Mouse (Mus musculus) heart, embryonic 11.5 days (tissue): Measurements from ENCODE around the gene Epb41l4b. TPM values are rescaled to one million over a fixed set of nuclear protein-coding genes. Genes with fewer than 3 reads are reported as not detected.

ENCODE experiments used
- ATAC-seq: fragments of 200-750 bp; cut with Nextera tagmentation; replicated peaks from 2 replicates; pipeline ENCODE4 v1.8.0; 2017; ENCODE audit warnings: moderate library complexity; ENCODE audit not compliant: insufficient number of reproducible peaks, low FRiP score, low TSS enrichment
- H3K27ac ChIP-seq: fragments of 300-500 bp; sonication (generic); 2 replicates; pipeline ENCODE4 v1.5.1; 2014; ENCODE audit warnings: mild to moderate bottlenecking, low read depth, low read length
- H3K27me3 ChIP-seq: fragments of 300-500 bp; sonication (generic); 2 replicates; pipeline ENCODE4 v1.6.1; 2014; ENCODE audit warnings: mild to moderate bottlenecking, low read length, mixed read lengths; ENCODE audit not compliant: control insufficient read depth, insufficient read depth
- H3K36me3 ChIP-seq: fragments of 300-500 bp; sonication (generic); 2 replicates; pipeline ENCODE4 v1.6.1; 2014; ENCODE audit warnings: mild to moderate bottlenecking, low read length, moderate library complexity, mixed read lengths; ENCODE audit not compliant: control insufficient read depth, insufficient read depth
- H3K4me1 ChIP-seq: fragments of 300-500 bp; sonication (generic); 2 replicates; pipeline ENCODE4 v1.6.1; 2014; ENCODE audit warnings: low read length; ENCODE audit not compliant: control insufficient read depth, insufficient read depth
- H3K4me2 ChIP-seq: fragments of 300-500 bp; sonication (generic); 2 replicates; pipeline ENCODE4 v1.6.1; 2014; ENCODE audit warnings: mild to moderate bottlenecking, moderate library complexity
- H3K4me3 ChIP-seq: fragments of 300-500 bp; sonication (generic); 2 replicates; pipeline ENCODE4 v1.5.1; 2014; ENCODE audit warnings: low read depth, low read length
- H3K9ac ChIP-seq: fragments of 300-500 bp; sonication (generic); 2 replicates; pipeline ENCODE4 v1.6.1; 2014; ENCODE audit warnings: mild to moderate bottlenecking, low read depth, low read length, moderate library complexity
- H3K9me3 ChIP-seq: fragments of 300-500 bp; sonication (generic); replicated peaks from 2 replicates; pipeline ENCODE4 v1.6.1; 2016; ENCODE audit warnings: low read length; ENCODE audit not compliant: control insufficient read depth
- WGBS: fragments of 180-500 bp; shearing (Covaris S2); extraction: QIAGEN DNeasy Blood & Tissue Kit; methylation state at CpG from one replicate; pipeline ENCODE4 v1.1.7; 2014; ENCODE audit not compliant: insufficient replicate concordance; 5-methylcytosine and 5-hydroxymethylcytosine counted together
- polyA plus RNA-seq: library from polyadenylated mRNA; unstranded; fragments of >200 nt; fragmentation: Nextera tagmentation; extraction: Ambion mirVana; gene quantifications from 2 replicates; pipeline ENCODE4 v1.2.1, GENCODE M21; 2014

The Epb41l4b gene
- polyA plus RNA-seq, 1 experiment from 2014 or later = 0.67 TPM

DNA sequence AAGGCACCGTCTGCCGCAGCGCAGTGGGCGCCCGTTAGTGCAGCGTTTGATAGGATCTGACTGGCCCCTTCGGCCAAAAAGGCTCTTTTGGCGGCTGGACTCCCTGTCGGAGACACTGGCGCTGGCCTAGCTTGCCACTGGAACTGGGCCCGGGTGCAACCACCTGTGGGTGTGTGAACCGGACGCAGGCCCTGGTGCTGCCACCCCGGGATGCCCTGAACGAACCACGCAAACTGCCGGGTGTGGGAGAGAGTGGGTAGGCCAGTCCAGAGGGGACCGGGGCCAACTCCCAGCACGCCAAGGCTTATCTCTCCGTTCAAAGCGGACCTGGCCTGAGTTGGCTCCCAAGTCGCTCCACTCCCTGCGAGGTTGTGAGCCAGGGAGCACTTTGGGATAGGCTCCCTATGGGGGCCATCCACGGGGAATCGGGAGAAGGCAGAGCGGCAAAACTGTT, 1.3 kb downstream of the Epb41l4b start:
- Histone ChIP-seq H3K36me3 (no peaks in the 10 kb centered on the region), H3K4me1 (peaks cover 8% of the 10 kb centered on the region; the same call in 1 of the 2 replicates), H3K4me3 (peak overlapping the region; percentile 65), H3K27ac (no peak overlapping the region), H3K27me3 (peaks cover 64% of the 10 kb centered on the region), H3K9ac (0 out of 2 replicates have a peak overlapping the region, but pooled peaks have one; percentile 30), H3K9me3 (no peaks in the 10 kb centered on the region), H3K4me2 (peak overlapping the region; percentile 93)
- WGBS = 6% methylated on average over 25 of the region's 26 CpGs
- no peak for ATAC-seq

DNA sequence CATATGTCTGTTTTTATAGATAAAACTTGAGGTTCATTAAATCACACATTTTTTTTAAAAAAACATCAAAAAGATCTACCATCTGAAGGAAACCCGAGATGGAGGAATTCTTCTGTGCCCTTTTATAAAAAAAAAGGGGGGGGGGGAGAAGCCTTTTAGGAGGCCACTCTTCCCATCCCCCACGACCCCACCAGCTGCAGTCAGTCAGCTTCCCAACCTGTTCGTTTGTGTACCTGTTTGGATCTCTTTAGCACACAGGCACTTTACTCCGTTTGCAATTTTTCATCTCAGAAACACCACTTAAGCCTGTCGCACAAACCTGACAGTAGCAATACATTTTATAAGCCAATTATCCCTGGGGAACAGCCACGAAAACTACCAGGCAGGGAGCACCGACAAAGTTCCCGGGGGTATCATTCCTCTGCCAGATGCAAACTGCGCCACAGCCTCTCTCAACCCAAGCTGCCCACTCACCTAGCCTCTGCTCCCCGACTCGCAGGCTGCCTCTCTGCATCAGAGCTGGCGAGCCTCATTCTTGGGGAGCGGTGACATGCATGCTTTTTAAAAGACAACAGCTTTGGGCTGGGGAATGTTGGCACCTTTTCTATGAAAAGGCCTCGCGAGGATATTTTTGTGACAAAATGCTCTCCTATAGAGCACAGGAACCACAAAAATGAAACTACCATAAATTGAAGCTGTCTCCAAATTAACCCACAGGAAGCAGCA, 2.1 kb downstream of the Epb41l4b start:
- Histone ChIP-seq H3K36me3 (no peaks in the 10 kb centered on the region), H3K4me3 (no peak overlapping the region; the same call in 1 of the 2 replicates), H3K27me3 (peaks cover 61% of the 10 kb centered on the region), H3K9ac (no peak overlapping the region), H3K9me3 (no peaks in the 10 kb centered on the region), H3K4me1 (peaks cover 8% of the 10 kb centered on the region; the same call in 1 of the 2 replicates), H3K27ac (no peak overlapping the region), H3K4me2 (peak overlapping the region; percentile 93)
- ATAC-seq = no peak
- WGBS = 31% methylated on average over 15 of the region's 15 CpGs

DNA sequence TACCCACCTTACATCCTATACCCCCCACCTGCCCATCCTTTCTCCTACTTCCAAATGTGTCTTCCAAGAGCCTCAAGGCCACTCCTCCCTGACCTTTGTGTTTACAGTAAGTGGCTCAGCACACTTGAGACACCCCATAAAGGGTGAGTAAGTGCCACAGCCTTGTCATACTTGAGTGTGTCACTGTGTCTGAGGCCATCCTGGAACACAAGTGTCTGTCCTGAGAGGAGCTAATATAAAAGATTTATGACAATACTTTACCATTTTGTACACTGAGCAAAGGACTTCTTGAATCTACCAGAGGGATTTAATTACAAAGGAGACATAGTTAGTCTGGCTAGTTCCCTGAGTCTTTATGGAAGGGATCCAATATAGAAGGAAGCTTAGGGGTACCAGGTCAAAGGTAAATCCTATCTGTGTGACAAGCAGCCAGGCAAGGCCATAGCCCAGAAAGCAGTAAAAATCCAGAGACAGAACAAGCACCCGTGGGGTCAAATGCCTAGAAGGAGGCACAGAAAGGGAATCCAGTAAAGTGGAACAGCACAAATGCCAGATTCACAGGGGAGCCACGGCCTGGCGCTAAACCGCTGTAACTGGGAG, 2.9 kb downstream of the Epb41l4b start:
- Histone ChIP-seq H3K4me2 (no peak overlapping the region), H3K4me1 (peaks cover 8% of the 10 kb centered on the region; the same call in 1 of the 2 replicates), H3K36me3 (no peaks in the 10 kb centered on the region), H3K27me3 (peaks cover 62% of the 10 kb centered on the region), H3K4me3 (no peak overlapping the region), H3K27ac (no peak overlapping the region), H3K9ac (no peak overlapping the region), H3K9me3 (no peaks in the 10 kb centered on the region)
- WGBS = 57% methylated on average over 4 of the region's 4 CpGs
- no peak for ATAC-seq

DNA sequence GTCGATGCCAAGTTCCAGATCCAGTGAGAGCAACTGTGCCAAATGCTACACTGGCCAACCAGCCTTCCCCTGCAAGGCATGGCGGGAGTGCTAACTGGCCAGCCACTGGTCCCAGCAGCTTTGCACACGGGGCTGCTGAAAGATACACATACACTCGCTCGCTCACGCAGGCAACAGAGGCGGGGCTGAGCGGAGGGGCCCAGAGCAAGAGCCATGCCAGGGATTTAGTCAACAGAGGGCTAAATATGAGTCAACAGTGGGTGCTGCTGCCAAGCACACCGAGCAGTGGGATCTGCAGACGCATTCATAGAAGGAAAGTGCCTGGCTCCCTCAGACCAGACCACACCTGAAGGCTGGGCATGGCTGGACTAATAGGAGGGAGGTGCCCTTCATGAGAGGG, 3.8 kb downstream of the Epb41l4b start:
- no peaks in the 10 kb centered on the region for H3K9me3 ChIP-seq
- no peak overlapping the region for H3K9ac ChIP-seq
- no peak overlapping the region for H3K4me3 ChIP-seq
- H3K27ac ChIP-seq = no peak overlapping the region
- H3K4me1 ChIP-seq = peaks cover 8% of the 10 kb centered on the region; the same call in 1 of the 2 replicates
- 62% methylated on average over 10 of the region's 10 CpGs for WGBS
- no peak overlapping the region for H3K4me2 ChIP-seq
- peaks cover 57% of the 10 kb centered on the region for H3K27me3 ChIP-seq
- no peaks in the 10 kb centered on the region for H3K36me3 ChIP-seq
- ATAC-seq = no peak

DNA sequence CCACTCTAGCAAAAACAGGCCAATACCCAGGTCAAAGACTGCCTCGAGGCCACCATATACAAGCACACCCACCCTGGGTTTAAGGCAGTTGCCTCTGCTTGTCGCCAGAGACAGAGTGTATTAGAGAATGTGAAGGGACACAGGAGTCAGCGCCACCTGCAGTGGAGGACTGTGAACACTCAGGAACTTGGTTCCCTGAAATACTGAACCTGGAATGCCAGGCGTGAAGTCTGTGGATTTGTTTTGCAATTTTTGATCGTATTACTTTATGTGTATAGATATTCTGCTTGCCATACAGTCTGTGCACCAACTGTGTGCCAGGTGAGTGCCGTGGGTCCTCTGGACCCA, 5.2 kb downstream of the Epb41l4b start:
- Histone ChIP-seq H3K4me2 (no peak overlapping the region), H3K4me1 (peaks cover 8% of the 10 kb centered on the region; the same call in 1 of the 2 replicates), H3K4me3 (no peak overlapping the region), H3K27ac (no peak overlapping the region), H3K9me3 (no peaks in the 10 kb centered on the region), H3K36me3 (no peaks in the 10 kb centered on the region), H3K27me3 (peaks cover 53% of the 10 kb centered on the region), H3K9ac (no peak overlapping the region)
- 74% methylated on average over 6 of the region's 6 CpGs for WGBS
- no peak for ATAC-seq

DNA sequence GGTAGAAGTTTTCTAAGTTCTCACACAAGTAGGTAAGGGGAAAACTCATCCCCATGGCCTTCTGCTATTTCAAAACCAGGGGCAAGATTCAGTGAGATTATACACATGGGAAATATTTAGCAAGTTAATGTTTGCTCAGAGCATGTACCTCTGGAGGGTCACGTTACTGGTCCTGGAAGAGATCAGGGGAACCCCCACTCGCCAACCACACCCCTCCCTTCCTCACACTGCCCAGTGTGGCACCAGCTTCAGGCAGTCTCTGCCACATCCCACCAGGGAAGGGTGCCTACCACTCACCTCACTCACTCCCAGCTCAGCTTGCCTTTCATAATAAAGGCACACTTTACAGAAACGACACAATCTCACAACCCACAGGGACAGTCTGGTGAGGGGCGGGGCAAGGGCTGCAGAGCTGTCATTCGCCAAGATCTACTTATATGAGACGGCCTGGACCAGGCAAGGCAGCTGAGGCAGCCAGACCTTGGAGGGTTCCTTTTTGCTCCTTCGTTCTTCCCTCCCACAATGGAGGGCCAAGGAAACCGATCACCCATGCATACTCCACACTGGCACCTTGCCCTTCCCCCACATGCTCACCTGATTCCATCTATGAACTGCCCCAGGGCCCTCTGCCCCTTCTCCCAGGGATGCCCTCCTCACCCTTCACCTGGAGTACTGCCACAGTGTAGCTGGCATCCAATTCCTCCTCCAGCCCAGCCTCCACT, 5.7 kb downstream of the Epb41l4b start:
- H3K4me3 ChIP-seq = no peak overlapping the region
- no peak for ATAC-seq
- H3K9me3 ChIP-seq = no peaks in the 10 kb centered on the region
- no peak overlapping the region for H3K9ac ChIP-seq
- H3K27me3 ChIP-seq = peaks cover 50% of the 10 kb centered on the region
- H3K4me2 ChIP-seq = no peak overlapping the region
- peaks cover 6% of the 10 kb centered on the region; the same call in 1 of the 2 replicates for H3K4me1 ChIP-seq
- 65% methylated on average over 8 of the region's 8 CpGs for WGBS
- no peaks in the 10 kb centered on the region for H3K36me3 ChIP-seq
- no peak overlapping the region for H3K27ac ChIP-seq

DNA sequence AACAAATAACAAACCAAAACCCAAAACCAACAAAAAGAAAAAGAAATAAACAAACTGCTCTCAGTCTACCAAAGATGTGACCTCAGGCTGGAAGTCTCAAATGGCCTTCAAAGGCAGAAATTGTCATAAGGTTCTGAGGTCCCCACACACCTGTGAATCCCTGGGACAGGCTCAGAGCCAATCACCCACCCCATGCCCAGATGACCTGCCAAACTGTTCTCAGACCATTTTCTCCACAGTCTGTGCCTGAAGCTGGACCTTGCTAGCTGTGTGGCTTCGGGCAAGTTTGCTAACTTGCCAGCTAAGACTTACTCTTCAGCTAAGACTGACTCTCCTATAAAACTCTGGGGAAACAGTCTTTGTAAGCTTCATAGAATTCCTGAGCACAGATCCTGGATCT, 7.8 kb downstream of the Epb41l4b start:
- ATAC-seq = no peak
- H3K36me3 ChIP-seq = no peaks in the 10 kb centered on the region
- H3K9me3 ChIP-seq = no peaks in the 10 kb centered on the region
- no peak overlapping the region for H3K27ac ChIP-seq
- no peak overlapping the region for H3K9ac ChIP-seq
- no peak overlapping the region for H3K4me2 ChIP-seq
- WGBS = 64% methylated on average over 1 of the region's 1 CpGs
- H3K4me3 ChIP-seq = no peak overlapping the region
- peaks cover 34% of the 10 kb centered on the region for H3K27me3 ChIP-seq
- H3K4me1 ChIP-seq = no peaks in the 10 kb centered on the region

DNA sequence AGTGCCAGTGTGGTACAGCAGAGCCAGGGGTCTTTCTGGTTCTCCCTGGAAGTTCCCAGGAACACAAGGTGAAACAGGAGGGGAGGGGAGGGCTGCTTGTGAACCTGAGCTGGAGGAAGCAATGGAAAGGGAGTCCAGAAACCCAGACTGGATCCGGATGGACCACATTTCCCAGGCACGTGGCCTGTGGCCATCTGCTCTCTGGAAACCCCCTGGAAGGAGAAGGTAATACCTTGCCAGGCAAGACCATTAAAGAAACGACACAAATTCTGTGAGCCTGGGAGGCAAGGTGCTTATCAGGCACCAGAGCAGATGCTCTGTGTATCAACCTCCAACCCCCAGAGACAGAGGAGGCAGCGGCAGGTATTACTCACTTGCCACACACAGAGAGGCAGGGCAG, 8.7 kb downstream of the Epb41l4b start:
- Histone ChIP-seq H3K4me1 (no peaks in the 10 kb centered on the region), H3K36me3 (no peaks in the 10 kb centered on the region), H3K4me3 (no peak overlapping the region), H3K27me3 (peaks cover 27% of the 10 kb centered on the region), H3K9ac (no peak overlapping the region), H3K27ac (no peak overlapping the region), H3K9me3 (no peaks in the 10 kb centered on the region), H3K4me2 (no peak overlapping the region)
- ATAC-seq = no peak
- WGBS = 47% methylated on average over 4 of the region's 4 CpGs
